Comparison of ENCODE assay signal across 8 mouse cellular contexts in the genomic region with DNA sequence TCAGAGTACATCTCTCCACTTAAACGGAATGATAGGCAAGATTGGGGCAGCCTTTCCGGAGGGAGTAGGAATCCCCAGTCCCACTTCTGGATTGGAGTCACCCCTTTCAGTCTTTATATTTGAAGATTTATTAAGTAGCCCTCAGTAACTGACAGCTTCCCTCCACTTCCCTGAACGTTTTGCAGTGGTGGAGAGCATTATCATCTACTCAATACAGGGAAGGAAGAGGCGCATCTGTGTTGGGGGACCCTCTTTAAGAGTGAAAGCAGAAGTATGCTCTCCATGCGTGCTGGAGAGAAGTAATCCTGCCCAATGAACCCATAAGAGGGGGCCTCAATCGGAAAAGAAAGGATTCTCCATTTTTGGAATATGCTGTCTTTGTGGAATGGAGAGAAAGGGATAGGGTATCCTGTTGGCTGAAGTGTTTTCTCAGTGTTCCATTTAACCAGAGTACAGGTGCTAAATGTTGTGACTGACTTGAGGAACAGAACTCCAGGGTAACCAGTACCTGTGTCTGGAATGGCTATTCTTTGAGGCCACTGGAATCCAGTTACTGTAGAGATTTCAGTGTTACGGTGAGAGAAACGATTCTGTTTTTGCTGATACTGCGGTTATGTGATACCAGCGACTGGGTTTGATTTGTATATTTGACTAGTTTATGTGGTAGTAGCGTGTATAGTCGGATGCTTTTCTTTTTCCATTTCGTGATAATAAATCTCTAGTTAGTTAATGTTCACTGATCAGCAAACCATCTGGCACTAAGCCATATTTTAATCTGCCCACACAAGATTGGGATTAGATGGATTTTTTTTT. TPM values are rescaled to one million over a fixed set of nuclear protein-coding genes. Genes with fewer than 3 reads are reported as not detected.
A peak's percentile ranks its signal among the peaks of the same experiment; 100 is the strongest.
DNase-seq lines count a peak whose midpoint lies in the region; ATAC-seq and TF ChIP-seq lines count a peak whose summit lies in the region.

No protein-coding gene starts in this region.

- peak overlapping the region; percentile 81 for H3K27ac ChIP-seq in spleen, adult 2 months (ENCODE audit: insufficient read depth, low read length)
- H3K27ac ChIP-seq in heart, embryonic 11.5 days (ENCODE audit: low read depth, low read length) = peak overlapping the region; percentile 94
- H3K27ac ChIP-seq in liver, embryonic 11.5 days (ENCODE audit: low read depth, low read length) = peak overlapping the region; percentile 66; the same call in 1 of the 2 replicates

- no peak for ATAC-seq in heart, embryonic 11.5 days (replicated peaks; ENCODE audit: insufficient number of reproducible peaks, low FRiP score, low TSS enrichment)
- no peak for ATAC-seq in liver, embryonic 11.5 days (replicated peaks; ENCODE audit: low FRiP score)
- ATAC-seq in neutrophil, adult 5-6 weeks (ENCODE audit: extremely low read depth, insufficient number of reproducible peaks, low FRiP score, poor library complexity, severe bottlenecking) = peak; percentile 45

- no peaks in the 10 kb centered on the region for H3K9me3 ChIP-seq in heart, embryonic 11.5 days (replicated peaks; ENCODE audit: control insufficient read depth, low read length)
- H3K9me3 ChIP-seq in liver, embryonic 11.5 days (ENCODE audit: control insufficient read depth, low read length) = no peaks in the 10 kb centered on the region

- peaks cover 2% of the 10 kb centered on the region for H3K4me1 ChIP-seq in spleen, adult 2 months (ENCODE audit: control insufficient read depth, insufficient read depth, insufficient read length)
- H3K4me1 ChIP-seq in heart, embryonic 11.5 days (ENCODE audit: control insufficient read depth, insufficient read depth, low read length) = peaks cover 26% of the 10 kb centered on the region
- peaks cover 36% of the 10 kb centered on the region for H3K4me1 ChIP-seq in liver, embryonic 11.5 days (replicated peaks; ENCODE audit: control insufficient read depth, insufficient read depth, low read length)

- H3K4me3 ChIP-seq in spleen, adult 2 months (ENCODE audit: extremely low read depth, insufficient read depth, insufficient read length) = peak overlapping the region; percentile 90
- peak overlapping the region; percentile 74 for H3K4me3 ChIP-seq in heart, embryonic 11.5 days (ENCODE audit: low read depth, low read length)
- H3K4me3 ChIP-seq in liver, embryonic 11.5 days (ENCODE audit: low read depth, low read length) = peak overlapping the region; percentile 91

- WGBS in spleen, adult 2 months = 2% methylated on average over 13 of the region's 13 CpGs
- WGBS in heart, embryonic 11.5 days (ENCODE audit: insufficient replicate concordance) = 9% methylated on average over 13 of the region's 13 CpGs
- WGBS in liver, embryonic 11.5 days = 6% methylated on average over 13 of the region's 13 CpGs

- H3K36me3 ChIP-seq in spleen, adult 2 months (ENCODE audit: control insufficient read depth, insufficient read depth, low read length) = no peaks in the 10 kb centered on the region
- no peaks in the 10 kb centered on the region for H3K36me3 ChIP-seq in heart, embryonic 11.5 days (ENCODE audit: control insufficient read depth, insufficient read depth, low read length)
- no peaks in the 10 kb centered on the region for H3K36me3 ChIP-seq in liver, embryonic 11.5 days (ENCODE audit: control insufficient read depth, insufficient read depth, low read length)

- H3K4me2 ChIP-seq in heart, embryonic 11.5 days = peak overlapping the region; percentile 85
- H3K4me2 ChIP-seq in liver, embryonic 11.5 days = peak overlapping the region; percentile 94

- TF ChIP-seq POLR2A in spleen, adult 2 months (IDR thresholded peaks at IDR 0.05; ENCODE audit: low read depth, low read length) = no peak

- TF ChIP-seq CTCF in spleen, adult 2 months (IDR thresholded peaks at IDR 0.05; ENCODE audit: extremely low read depth, insufficient read depth, insufficient read length, insufficient replicate concordance) = no peak

- peak; percentile 23 for DNase-seq in adrenal gland, adult 2 months
- DNase-seq in adrenal gland, postnatal 4 days (ENCODE audit: low spot score in 2 of 2) = no peak
- peak in 1 of 2 experiments; percentile 38 for DNase-seq in spleen, adult 2 months (ENCODE audit: low read depth in 1 of 2, low spot score in 2 of 2)
- no peak for DNase-seq in spleen, adult 12 weeks (ENCODE audit: low spot score)
- no peak for DNase-seq in liver, embryonic 11.5 days (ENCODE audit: low spot score)
- no peak for DNase-seq in frontal cortex, postnatal 25 days (ENCODE audit: low spot score in 2 of 2)

- H3K9ac ChIP-seq in heart, embryonic 11.5 days (ENCODE audit: low read depth, low read length) = peak overlapping the region; percentile 95
- peak overlapping the region; percentile 89 for H3K9ac ChIP-seq in liver, embryonic 11.5 days (ENCODE audit: low read depth, low read length)

- H3K27me3 ChIP-seq in spleen, adult 2 months (ENCODE audit: control insufficient read depth, insufficient read depth, low read length) = no peaks in the 10 kb centered on the region
- H3K27me3 ChIP-seq in heart, embryonic 11.5 days (ENCODE audit: control insufficient read depth, insufficient read depth, low read length) = no peaks in the 10 kb centered on the region
- no peaks in the 10 kb centered on the region for H3K27me3 ChIP-seq in liver, embryonic 11.5 days (replicated peaks; ENCODE audit: control insufficient read depth, insufficient read depth, low read length)

RNA-seq across cellular contexts. Expression of a gene that starts 1.1 kb away (rescaled TPM):
- total RNA-seq in adrenal gland, adult 2 months (2021) = 10 to 100 TPM; 16.3 to 18.7 TPM
- 3.2 and 3.8 TPM in 2 replicates for polyA plus RNA-seq in adrenal gland, adult 2 months (2012; rRNA removed)
- total RNA-seq in adrenal gland, postnatal 4 days (2021) = 10 to 100 TPM; 34.5 to 35.7 TPM
- polyA plus RNA-seq in spleen, adult 2 months (2012; rRNA removed) = 13.7 and 15.0 TPM in 2 replicates
- polyA plus RNA-seq in heart, embryonic 11.5 days (2014; fragmentation: Nextera tagmentation; extraction: Ambion mirVana) = 24.4 and 35.0 TPM in 2 replicates
- 26.2 and 28.3 TPM in 2 replicates for polyA plus RNA-seq in liver, embryonic 11.5 days (2014; fragmentation: Nextera tagmentation; extraction: Ambion mirVana)
- 141 and 156 TPM in 2 replicates for total RNA-seq in neutrophil, adult 5-6 weeks (2017)
